Mouse (Mus musculus) forebrain, embryonic 10.5 days (tissue): Measurements from ENCODE around the gene Itga6. TPM values are rescaled to one million over a fixed set of nuclear protein-coding genes. Genes with fewer than 3 reads are reported as not detected.

Experiments used
- DNase-seq: peaks from one replicate; pipeline ENCODE4 v3.0.0-alpha.2; 2017; ENCODE audit warnings: low spot score; ENCODE audit errors: extremely low spot score
- H3K27ac ChIP-seq: fragments of 300-500 bp; sonication (generic); 2 replicates; pipeline ENCODE4 v1.5.1; 2016; ENCODE audit warnings: mild to moderate bottlenecking
- H3K27me3 ChIP-seq: fragments of 300-500 bp; sonication (generic); 2 replicates; pipeline ENCODE4 v1.6.1; 2016; ENCODE audit warnings: mild to moderate bottlenecking; ENCODE audit not compliant: poor library complexity, severe bottlenecking
- H3K36me3 ChIP-seq: fragments of 300-500 bp; sonication (generic); replicated peaks from 2 replicates; pipeline ENCODE4 v1.6.1; 2016; ENCODE audit warnings: mild to moderate bottlenecking, moderate library complexity
- H3K4me1 ChIP-seq: fragments of 300-500 bp; sonication (generic); 2 replicates; pipeline ENCODE4 v1.6.1; 2016
- H3K4me3 ChIP-seq: fragments of 300-500 bp; sonication (generic); 2 replicates; pipeline ENCODE4 v1.5.1; 2016; ENCODE audit warnings: mild to moderate bottlenecking, moderate library complexity
- H3K9me3 ChIP-seq: fragments of 300-500 bp; sonication (generic); 2 replicates; pipeline ENCODE4 v1.6.1; 2016; ENCODE audit warnings: mild to moderate bottlenecking, moderate library complexity
- WGBS: fragments of 180-500 bp; shearing (Covaris S2); methylation state at CpG from one replicate; pipeline ENCODE4 v1.1.7; 2016; 5-methylcytosine and 5-hydroxymethylcytosine counted together
- polyA plus RNA-seq: library from polyadenylated mRNA; unstranded; fragments of >200 nt; fragmentation: Nextera tagmentation; extraction: Ambion mirVana; gene quantifications from 2 replicates; pipeline ENCODE4 v1.2.1, GENCODE M21; 2016

The Itga6 gene
- polyA plus RNA-seq, 1 experiment from 2014 or later = 45.7 TPM

DNA sequence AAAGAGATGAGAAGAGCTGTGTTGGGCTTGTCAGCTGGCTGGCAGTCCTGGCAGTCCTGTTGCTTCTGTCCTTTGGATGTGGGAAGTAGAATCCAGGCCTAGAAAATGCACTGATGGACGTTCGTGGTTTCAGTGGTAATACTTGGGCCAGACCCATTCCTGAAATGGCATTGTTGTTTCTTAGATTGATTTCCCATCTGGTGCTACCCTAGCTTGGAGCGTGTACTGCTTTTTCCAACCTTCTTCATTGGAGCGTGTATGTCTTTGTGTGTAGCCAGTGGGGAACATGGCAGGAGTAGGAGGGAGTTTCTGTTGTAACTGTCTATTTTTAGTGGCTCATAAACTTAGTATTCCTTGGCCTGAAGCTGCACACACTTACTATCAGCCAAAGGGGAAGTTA, 10.3 kb downstream of the Itga6 start:
- H3K27ac ChIP-seq = no peak overlapping the region
- H3K36me3 ChIP-seq = no peaks in the 10 kb centered on the region
- DNase-seq = no peak
- WGBS = 91% methylated on average over 4 of the region's 4 CpGs
- H3K4me3 ChIP-seq = no peak overlapping the region
- peaks cover 28% of the 10 kb centered on the region for H3K4me1 ChIP-seq
- H3K27me3 ChIP-seq = no peaks in the 10 kb centered on the region
- no peaks in the 10 kb centered on the region for H3K9me3 ChIP-seq

DNA sequence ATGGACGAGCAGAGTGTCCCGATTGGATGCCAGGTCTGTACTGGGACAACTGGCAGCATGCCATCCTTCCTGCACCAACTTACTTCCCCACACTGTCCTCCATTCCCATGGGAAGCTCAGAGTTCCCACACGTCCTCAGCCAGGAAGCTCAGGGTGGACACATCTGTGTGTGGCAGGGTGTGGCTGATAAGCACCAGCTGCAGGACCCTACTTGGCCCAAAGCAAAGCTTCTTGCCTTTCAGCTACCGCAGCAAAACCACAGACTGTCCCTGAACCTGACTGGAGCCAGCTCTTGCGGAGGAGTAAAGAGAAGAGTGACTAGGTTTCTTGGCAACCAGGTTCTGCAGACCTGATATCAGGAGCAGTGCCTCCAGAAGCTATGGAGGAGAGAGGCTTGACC, 11.7 kb downstream of the Itga6 start:
- Histone ChIP-seq H3K4me3 (no peak overlapping the region), H3K4me1 (peaks cover 16% of the 10 kb centered on the region), H3K27me3 (no peaks in the 10 kb centered on the region), H3K9me3 (no peaks in the 10 kb centered on the region), H3K27ac (no peak overlapping the region), H3K36me3 (no peaks in the 10 kb centered on the region)
- no peak for DNase-seq
- WGBS = 81% methylated on average over 5 of the region's 5 CpGs

DNA sequence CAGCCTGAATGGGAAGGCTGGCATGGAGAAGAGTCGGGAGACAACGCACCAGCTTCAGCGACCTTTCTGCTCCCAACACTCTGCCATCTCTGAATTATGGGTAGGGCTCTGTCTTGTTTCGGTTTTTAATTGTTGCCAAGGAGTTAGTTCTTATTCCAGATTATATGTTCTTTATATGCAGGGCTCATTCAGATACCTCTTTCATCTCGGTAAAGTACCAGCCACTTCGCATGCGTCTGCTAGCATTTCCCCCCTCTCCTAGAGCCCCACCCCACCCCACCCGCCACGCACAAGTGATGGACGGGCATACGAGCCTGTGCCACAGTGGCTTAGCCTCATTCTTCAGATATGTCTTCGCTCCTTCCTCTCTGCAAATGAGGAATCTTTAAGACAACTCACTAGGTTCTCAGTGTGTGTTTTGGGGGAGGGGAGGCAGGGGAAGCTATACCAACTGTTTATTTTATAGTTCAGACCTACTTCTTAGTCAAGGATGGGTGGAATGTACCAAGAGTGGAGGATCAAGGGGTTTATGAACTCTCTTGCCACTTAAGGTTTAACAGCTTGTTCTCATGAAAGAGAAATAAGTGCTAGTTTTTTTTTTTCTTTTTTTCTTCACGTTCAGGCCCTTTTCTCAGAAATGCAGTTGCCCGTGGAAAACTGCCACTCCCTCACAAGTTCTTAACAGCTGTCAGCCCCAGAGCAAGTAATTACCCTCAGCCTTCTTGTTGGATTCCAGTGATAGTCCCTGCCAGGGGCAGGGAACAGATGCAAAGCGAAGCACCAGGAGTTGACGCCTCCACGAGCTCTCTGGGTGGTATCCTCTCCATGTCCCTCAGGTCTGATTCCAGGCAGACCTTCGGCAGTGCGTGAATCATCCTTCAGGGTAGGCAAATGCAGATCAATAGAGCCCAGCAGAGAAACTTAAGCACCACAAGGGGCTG, 13.4 kb downstream of the Itga6 start:
- no peak for DNase-seq
- H3K27ac ChIP-seq = 0 out of 2 replicates have a peak overlapping the region, but pooled peaks have one; percentile 11
- H3K4me1 ChIP-seq = peaks cover 21% of the 10 kb centered on the region
- no peaks in the 10 kb centered on the region for H3K9me3 ChIP-seq
- H3K4me3 ChIP-seq = no peak overlapping the region
- WGBS = 72% methylated on average over 19 of the region's 19 CpGs
- no peaks in the 10 kb centered on the region for H3K36me3 ChIP-seq
- no peaks in the 10 kb centered on the region for H3K27me3 ChIP-seq

DNA sequence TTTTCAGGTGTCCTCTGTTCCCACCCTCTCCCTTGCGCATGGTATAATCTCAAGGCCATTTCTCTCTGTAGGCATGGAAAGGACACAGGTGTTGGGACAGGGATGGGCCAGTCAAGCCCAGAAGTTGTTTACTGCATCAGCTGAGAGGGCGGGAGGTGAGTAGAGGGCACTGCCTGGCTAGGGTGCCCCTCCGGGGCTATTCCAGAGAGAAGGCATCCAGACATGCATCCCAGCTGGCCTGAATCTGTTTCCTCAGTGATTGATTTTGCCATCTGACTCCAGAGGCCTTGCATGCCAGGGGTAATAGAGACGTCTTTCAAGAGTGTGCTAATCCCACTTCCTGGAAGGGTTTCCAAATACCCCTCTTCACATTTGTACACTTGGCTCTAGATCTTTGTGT, 14.7 kb downstream of the Itga6 start:
- H3K27ac ChIP-seq = no peak overlapping the region
- H3K36me3 ChIP-seq = no peaks in the 10 kb centered on the region
- WGBS = 83% methylated on average over 4 of the region's 4 CpGs
- no peaks in the 10 kb centered on the region for H3K27me3 ChIP-seq
- H3K4me1 ChIP-seq = peaks cover 21% of the 10 kb centered on the region
- no peak overlapping the region for H3K4me3 ChIP-seq
- no peaks in the 10 kb centered on the region for H3K9me3 ChIP-seq
- DNase-seq = no peak

DNA sequence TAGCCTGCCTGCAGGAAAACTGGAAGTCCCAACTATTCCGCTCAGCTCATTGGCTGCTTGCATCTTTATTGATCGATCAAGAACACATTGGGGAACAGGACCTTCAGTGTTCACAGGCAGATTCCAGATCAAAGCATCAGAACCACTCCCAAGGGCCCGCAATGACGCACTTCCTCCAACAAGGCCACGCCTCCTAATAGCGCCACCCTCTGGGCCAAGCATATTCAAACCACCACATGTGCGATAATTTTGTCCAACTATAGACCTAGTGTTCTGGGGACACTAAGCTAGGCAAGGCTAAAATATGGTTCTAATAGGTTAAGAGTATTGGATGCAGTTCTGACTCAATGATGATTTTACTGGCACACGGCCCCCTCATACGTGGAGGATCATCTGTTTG, 15.7 kb downstream of the Itga6 start:
- Histone ChIP-seq H3K36me3 (no peaks in the 10 kb centered on the region), H3K27ac (no peak overlapping the region), H3K9me3 (no peaks in the 10 kb centered on the region), H3K4me1 (peaks cover 21% of the 10 kb centered on the region), H3K27me3 (no peaks in the 10 kb centered on the region), H3K4me3 (no peak overlapping the region)
- DNase-seq = no peak
- 95% methylated on average over 9 of the region's 9 CpGs for WGBS

DNA sequence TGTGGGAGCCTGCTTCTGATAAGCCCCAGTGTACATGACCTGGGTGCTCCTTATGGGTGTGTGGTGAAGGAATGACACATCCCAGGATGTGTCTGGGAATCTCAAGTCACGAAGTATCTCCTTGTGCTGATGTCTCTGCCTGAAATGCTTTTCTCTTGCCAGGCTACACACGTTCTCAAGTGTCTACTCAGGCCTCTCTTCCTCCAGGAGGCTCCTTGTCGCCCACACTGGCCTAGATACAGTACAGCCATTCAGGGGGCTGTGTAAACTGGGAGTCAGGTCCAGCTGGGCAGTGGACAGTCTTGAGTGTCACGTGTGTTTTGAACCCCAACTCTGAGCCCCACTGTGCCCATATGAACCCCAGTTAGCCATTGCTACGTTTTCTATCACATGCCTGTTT, 19.1 kb downstream of the Itga6 start:
- 84% methylated on average over 5 of the region's 5 CpGs for WGBS
- no peaks in the 10 kb centered on the region for H3K9me3 ChIP-seq
- no peak overlapping the region for H3K4me3 ChIP-seq
- no peaks in the 10 kb centered on the region for H3K36me3 ChIP-seq
- DNase-seq = no peak
- no peaks in the 10 kb centered on the region for H3K27me3 ChIP-seq
- H3K4me1 ChIP-seq = peaks cover 5% of the 10 kb centered on the region
- H3K27ac ChIP-seq = no peak overlapping the region

DNA sequence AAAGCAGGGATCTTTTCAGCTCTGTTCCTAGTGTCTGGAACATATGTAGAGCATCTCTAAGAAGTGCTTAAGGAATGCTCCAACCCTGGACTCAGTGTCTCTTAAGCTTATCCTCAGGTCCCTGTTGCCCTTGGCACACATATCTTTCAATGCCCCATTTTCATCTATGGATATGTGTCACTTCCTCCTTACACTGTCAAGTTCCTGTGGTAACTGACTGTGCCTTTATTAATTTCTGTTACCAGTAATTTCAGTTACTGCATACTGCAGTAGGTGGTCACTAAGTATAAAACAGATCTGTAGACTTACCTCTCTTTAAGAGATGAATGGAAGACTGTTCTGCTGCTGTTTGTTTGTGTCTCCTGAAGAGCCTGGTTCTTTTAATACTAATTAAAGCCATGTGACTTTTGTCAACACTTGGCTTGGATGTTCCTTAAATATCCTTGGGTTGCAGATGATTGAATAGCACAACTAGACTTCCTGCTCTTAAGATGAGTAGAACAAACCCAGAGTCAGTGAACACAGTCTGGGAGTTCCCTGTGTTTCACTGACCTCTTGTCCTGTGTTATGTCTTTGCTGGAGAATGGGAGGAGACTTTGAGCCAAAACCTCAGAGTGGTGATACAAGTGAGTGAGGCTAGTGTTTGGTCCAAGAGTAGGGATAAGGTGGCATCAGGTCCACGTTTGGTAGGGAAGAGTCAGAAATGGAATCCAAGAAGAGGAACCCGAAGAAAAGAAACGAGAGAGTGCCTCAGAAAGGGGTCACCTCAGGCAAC, 19.7 kb downstream of the Itga6 start:
- DNase-seq = no peak
- H3K27ac ChIP-seq = no peak overlapping the region
- no peaks in the 10 kb centered on the region for H3K9me3 ChIP-seq
- peaks cover 5% of the 10 kb centered on the region for H3K4me1 ChIP-seq
- 84% methylated on average over 3 of the region's 3 CpGs for WGBS
- no peak overlapping the region for H3K4me3 ChIP-seq
- H3K27me3 ChIP-seq = no peaks in the 10 kb centered on the region
- no peaks in the 10 kb centered on the region for H3K36me3 ChIP-seq

DNA sequence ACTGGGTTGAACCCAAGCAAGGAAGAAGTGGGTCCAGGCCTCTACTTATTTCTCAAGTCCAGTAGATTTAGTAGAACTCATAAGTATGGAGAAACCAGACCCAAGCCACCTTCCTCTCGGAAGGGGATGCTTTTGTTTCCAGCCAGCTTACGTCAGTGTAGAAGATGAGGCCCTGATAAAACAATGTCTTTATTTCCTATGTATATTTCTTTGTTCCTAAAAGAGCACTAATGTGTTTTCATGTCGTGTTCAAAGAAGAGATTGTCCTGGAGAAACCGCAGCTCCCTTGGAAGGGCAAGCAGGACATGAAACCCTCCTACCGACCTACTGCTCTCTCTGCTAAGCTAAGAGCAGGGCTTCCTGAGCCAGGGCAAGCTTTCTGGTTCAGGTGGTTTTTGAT, 20.6 kb downstream of the Itga6 start:
- H3K9me3 ChIP-seq = no peaks in the 10 kb centered on the region
- no peak for DNase-seq
- H3K27me3 ChIP-seq = no peaks in the 10 kb centered on the region
- no peak overlapping the region for H3K27ac ChIP-seq
- H3K4me1 ChIP-seq = peaks cover 5% of the 10 kb centered on the region
- H3K36me3 ChIP-seq = no peaks in the 10 kb centered on the region
- H3K4me3 ChIP-seq = no peak overlapping the region
- WGBS = 92% methylated on average over 5 of the region's 5 CpGs

DNA sequence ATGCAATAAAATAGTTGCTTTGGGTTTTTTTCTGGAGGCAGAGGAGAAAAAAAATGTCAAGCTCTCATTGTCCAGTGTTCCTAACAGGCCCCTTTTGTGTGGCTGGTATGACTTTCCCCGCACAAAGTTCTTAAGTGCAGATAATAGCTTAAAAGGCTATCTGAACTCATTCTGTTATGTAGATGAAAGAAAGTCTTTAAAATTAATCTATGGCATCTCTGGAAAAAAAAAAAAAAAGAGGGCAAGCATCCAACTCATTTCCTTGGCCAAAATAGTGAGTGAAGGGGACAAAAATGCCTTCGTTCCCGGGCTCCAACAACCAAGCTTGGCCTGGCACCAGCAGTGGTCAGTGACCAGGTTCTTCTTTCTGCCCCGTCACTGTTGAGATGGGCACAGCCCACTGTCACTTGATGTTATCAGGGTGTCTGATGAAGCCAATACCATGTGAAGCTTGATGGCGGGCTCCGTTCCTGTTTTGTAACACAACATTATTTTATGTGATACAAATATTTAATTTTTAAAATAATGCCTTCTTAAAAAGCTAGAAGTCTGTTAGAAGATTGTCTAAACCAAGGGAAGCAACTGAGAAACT, 21.7 kb downstream of the Itga6 start:
- H3K27me3 ChIP-seq = no peaks in the 10 kb centered on the region
- H3K4me3 ChIP-seq = no peak overlapping the region
- peaks cover 5% of the 10 kb centered on the region for H3K4me1 ChIP-seq
- DNase-seq = no peak
- H3K27ac ChIP-seq = no peak overlapping the region
- H3K36me3 ChIP-seq = no peaks in the 10 kb centered on the region
- no peaks in the 10 kb centered on the region for H3K9me3 ChIP-seq
- 89% methylated on average over 6 of the region's 6 CpGs for WGBS

DNA sequence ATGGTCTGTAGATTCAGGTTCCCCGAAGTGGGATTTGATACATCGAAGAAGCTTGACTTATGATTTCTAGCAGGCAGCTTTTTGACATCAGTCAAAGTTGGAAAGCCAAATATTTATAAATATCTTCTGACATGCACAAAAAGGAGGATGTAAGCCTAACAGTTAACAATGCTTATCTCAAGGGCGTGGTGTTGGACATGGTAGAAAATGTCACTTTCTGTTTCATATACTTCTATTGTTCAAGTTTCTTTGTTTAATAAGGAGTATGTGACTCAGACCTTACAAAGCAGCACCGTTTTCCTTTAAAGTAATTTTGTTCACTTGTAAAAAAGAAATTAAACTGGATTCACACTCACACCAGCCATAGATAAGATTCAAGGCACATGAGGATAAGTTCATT, 26.3 kb downstream of the Itga6 start:
- Histone ChIP-seq H3K9me3 (no peaks in the 10 kb centered on the region), H3K27me3 (no peaks in the 10 kb centered on the region), H3K4me1 (peaks cover 17% of the 10 kb centered on the region), H3K27ac (no peak overlapping the region), H3K4me3 (no peak overlapping the region), H3K36me3 (no peaks in the 10 kb centered on the region)
- 91% methylated on average over 4 of the region's 4 CpGs for WGBS
- no peak for DNase-seq

DNA sequence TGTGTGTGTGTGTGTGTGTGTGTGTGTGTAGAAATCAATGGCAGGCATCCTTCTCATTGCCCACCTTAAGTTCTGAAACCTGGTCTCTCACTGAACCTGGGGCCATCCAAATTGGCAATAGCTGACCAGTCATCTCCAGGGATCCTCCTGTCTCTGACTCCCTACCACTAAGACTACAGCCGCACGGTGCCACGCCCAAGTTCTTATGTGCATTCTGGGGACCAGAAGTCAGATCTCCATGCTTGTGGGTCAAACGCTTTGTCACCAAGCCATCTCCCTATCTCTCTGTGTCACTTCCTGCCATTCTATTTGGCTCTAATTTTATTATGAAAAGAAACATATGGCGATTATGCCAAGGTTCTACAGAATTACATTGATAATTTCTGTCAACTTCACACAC, 28.3 kb downstream of the Itga6 start:
- H3K27ac ChIP-seq = no peak overlapping the region
- H3K4me1 ChIP-seq = peaks cover 17% of the 10 kb centered on the region
- no peak overlapping the region for H3K4me3 ChIP-seq
- no peaks in the 10 kb centered on the region for H3K27me3 ChIP-seq
- H3K9me3 ChIP-seq = no peaks in the 10 kb centered on the region
- 94% methylated on average over 5 of the region's 5 CpGs for WGBS
- DNase-seq = no peak
- H3K36me3 ChIP-seq = no peaks in the 10 kb centered on the region

DNA sequence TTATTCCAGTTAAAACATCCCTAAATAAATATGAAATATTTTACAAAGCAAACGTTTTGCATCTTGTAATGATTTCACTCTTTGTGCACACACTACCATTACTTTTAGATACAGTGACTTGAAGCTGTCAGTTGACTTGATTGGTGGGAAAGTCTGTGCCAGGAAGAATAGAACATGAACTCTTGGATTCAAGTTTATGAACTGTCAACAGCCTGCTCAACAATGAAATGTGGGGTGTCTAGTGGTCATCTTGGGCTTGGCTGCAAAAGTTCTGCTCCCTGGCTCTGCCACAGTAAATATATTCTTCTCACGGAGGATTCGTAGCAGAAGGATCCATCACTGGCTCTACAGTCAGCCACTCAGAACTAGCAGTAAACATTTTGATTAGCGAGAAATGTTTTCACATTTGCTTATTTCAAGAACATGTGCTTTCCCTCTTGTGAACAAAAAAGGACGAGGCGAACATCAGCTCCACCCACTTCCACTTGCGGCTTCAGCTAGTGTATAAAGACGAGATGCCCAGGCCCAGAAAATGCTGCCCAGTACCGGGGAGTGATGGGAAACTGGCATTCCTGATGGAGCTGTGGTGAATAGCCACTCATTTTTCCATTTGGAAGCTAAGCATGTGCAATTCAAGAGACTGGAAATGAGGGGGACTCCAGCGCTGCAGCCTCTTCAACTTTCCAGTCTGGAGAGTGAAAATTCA, 29.0 kb downstream of the Itga6 start:
- peak overlapping the region; percentile 41 for H3K27ac ChIP-seq
- H3K9me3 ChIP-seq = no peaks in the 10 kb centered on the region
- H3K36me3 ChIP-seq = no peaks in the 10 kb centered on the region
- H3K4me3 ChIP-seq = no peak overlapping the region
- no peaks in the 10 kb centered on the region; the same call in 1 of the 2 replicates for H3K27me3 ChIP-seq
- DNase-seq = no peak
- peaks cover 17% of the 10 kb centered on the region for H3K4me1 ChIP-seq
- 76% methylated on average over 10 of the region's 10 CpGs for WGBS
